Mouse (Mus musculus): ENCODE results near the gene Cops7b. TPM values are rescaled to one million over a fixed set of nuclear protein-coding genes. Genes with fewer than 3 reads are reported as not detected.

The Cops7b gene
- polyA plus RNA-seq, 1 experiment from 2014 or later, result 31.7 TPM

DNA sequence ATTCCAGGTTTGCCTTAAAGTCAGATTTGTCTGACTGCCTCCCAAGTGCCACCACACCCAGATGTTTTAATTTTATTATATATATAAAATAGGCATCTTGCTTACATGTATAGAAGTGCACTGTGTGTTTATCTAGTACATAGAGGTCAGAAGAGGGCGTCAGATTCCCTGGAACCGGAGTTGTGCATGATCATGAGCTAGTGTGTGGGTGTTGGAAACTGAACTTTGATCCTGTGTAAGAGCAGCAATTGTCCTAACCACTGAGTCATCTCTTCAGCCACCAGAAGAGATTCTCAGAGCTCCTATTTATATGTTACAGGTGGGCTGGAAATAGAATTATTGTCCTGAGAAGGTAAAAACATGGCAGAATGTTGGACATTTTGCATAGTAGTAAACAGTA lies 17.4 kb downstream of the Cops7b start:
- H3K4me1 ChIP-seq, result no peaks in the 10 kb centered on the region
- no peak overlapping the region for H3K27ac ChIP-seq
- H3K4me2 ChIP-seq, result no peak overlapping the region
- no peak overlapping the region for H3K4me3 ChIP-seq (replicated peaks)
- WGBS, result 81% methylated on average over 2 of the region's 2 CpGs
- no peak overlapping the region for H3K9ac ChIP-seq
- peaks cover 47% of the 10 kb centered on the region for H3K36me3 ChIP-seq
- H3K27me3 ChIP-seq (replicated peaks), result no peaks in the 10 kb centered on the region
- no peak for ATAC-seq (ENCODE audit: insufficient read depth, low FRiP score, low read depth)
- H3K9me3 ChIP-seq, result no peaks in the 10 kb centered on the region

DNA sequence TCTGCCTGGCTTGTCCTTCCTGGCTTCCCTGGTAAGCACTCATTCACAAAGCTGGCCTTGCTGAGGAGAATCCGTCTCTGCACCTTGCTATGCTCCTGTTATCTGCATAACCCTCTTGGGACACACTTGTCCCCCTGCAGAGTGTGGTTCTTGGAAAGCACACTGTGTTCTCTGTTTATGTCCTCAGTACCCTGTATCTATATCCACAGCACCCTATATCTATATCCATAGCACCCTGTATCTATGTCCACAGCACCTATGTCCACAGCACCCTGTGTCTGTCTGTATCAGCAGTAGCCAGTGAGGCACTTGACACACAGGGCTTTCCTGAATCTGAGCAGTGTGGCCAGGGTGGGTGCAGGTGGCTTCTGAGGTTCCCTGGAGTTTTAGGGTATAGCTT lies 28.2 kb downstream of the Cops7b start:
- H3K27ac ChIP-seq, result no peak overlapping the region
- no peak overlapping the region for H3K4me3 ChIP-seq (replicated peaks)
- no peaks in the 10 kb centered on the region for H3K27me3 ChIP-seq (replicated peaks)
- H3K36me3 ChIP-seq, result peaks cover 8% of the 10 kb centered on the region; the same call in 1 of the 2 replicates
- no peak overlapping the region for H3K9ac ChIP-seq
- no peaks in the 10 kb centered on the region for H3K9me3 ChIP-seq
- H3K4me1 ChIP-seq, result no peaks in the 10 kb centered on the region
- no peak for ATAC-seq (ENCODE audit: insufficient read depth, low FRiP score, low read depth)
- WGBS, result 82% methylated on average over 1 of the region's 1 CpGs
- no peak overlapping the region for H3K4me2 ChIP-seq

DNA sequence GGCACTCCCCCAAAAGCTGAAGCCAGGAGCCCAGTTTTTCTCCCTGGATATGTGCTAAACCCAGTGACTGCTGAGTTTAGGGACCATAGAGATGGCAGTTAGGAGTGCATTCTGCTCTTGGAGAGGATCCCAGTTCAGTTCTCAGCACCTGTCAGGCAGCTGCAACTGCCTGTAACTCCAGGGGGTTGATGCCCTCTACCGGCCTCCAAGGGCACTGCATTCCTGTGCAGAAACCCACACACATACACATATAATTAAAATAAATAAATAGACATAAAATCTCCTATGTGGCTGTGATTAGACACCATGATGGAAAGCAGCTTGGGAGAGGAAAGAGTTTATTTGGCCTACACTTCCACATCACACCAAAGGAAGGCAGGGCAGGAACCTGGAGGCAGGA lies 29.4 kb downstream of the Cops7b start:
- Histone ChIP-seq H3K27ac (no peak overlapping the region), H3K36me3 (peaks cover 4% of the 10 kb centered on the region; the same call in 1 of the 2 replicates), H3K4me2 (no peak overlapping the region), H3K4me3 (replicated peaks) (no peak overlapping the region), H3K9me3 (no peaks in the 10 kb centered on the region), H3K4me1 (no peaks in the 10 kb centered on the region), H3K27me3 (replicated peaks) (no peaks in the 10 kb centered on the region), H3K9ac (no peak overlapping the region)
- WGBS, result 65% methylated on average over 1 of the region's 1 CpGs
- no peak for ATAC-seq (ENCODE audit: insufficient read depth, low FRiP score, low read depth)

DNA sequence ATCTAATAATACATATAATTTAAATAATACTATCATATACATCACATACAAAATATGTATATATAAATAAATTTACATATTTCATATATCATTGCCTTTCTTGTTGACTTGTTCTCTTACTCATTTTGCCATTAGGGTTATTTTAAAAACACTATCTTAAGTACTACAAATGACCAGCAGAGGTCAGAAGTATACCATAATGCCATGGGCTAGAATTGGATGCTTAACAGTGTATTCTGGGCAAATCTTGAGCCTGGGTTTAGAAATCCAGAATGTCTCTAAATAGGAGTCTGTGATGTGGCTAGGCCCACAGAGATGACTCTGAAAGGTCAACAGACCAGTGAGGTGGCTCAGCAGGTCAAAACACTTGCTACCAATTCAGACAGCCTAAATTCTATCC lies 31.6 kb downstream of the Cops7b start:
- no peaks in the 10 kb centered on the region for H3K36me3 ChIP-seq
- no peaks in the 10 kb centered on the region for H3K4me1 ChIP-seq
- no peak overlapping the region for H3K9ac ChIP-seq
- H3K4me2 ChIP-seq, result no peak overlapping the region
- no peaks in the 10 kb centered on the region for H3K27me3 ChIP-seq (replicated peaks)
- H3K4me3 ChIP-seq (replicated peaks), result no peak overlapping the region
- no peaks in the 10 kb centered on the region for H3K9me3 ChIP-seq
- H3K27ac ChIP-seq, result no peak overlapping the region
- no peak for ATAC-seq (ENCODE audit: insufficient read depth, low FRiP score, low read depth)

DNA sequence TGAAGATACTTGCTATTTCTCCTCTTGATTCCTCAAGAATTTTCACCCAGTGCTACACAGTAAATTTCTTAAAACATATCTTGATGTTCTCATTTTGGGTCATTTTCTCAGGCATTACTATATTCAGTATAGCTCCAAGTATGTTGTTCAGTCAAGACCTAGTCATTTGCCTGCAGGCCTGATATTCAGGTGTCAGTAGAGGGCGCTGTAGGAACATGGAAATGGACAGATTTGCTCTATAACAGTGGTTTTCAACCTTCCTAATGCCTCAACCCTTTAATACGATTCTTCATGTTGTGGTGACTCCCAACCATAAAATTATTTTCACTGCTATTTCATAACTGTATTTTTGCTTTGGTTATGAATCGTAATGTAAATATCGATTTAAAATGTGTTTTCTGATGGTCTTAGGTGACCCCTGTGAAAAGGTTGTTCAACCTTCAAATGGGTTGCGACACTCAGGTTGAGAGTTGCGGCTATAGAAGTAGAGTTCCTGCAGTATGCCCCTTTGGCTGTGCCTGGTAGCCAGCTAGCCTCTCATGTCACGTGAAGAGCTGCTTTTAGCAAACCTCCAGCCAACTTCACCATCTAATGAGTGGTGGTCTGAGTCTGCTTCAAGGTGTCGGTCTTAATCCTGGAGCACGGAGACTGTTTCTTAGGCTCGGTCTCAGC lies 35.9 kb downstream of the Cops7b start:
- no peak for ATAC-seq (ENCODE audit: insufficient read depth, low FRiP score, low read depth)

DNA sequence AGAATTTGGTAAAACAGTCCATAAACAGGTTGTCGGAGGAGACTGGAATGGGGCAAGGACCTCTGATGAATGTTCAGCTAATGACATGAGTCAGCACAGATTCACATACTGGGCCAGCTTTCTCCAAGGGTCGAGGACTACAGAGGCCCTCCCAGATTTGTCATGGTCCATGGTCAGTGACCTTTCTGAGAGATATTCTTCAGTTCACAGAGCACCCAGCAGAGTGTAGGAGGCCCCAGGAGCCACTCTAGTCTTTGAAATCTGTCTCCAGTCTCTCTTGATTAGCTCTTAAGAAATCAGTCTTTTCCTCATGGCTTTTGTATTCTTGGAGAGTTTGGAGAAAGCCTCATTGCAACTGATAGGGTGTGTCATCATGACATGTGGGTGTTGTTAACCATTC lies 39.6 kb downstream of the Cops7b start:
- Histone ChIP-seq H3K4me2 (no peak overlapping the region), H3K4me1 (0 out of 2 replicates have a peak, but pooled peaks cover 6% of the 10 kb centered on the region), H3K9ac (no peak overlapping the region), H3K27ac (no peak overlapping the region), H3K27me3 (replicated peaks) (no peaks in the 10 kb centered on the region), H3K9me3 (no peaks in the 10 kb centered on the region), H3K36me3 (no peaks in the 10 kb centered on the region), H3K4me3 (replicated peaks) (no peak overlapping the region)
- ATAC-seq (ENCODE audit: insufficient read depth, low FRiP score, low read depth), result no peak
- 71% methylated on average over 2 of the region's 2 CpGs for WGBS

More for the DNA sequence above, 35.9 kb downstream of the Cops7b start:
- no peak overlapping the region for H3K4me2 ChIP-seq
- no peak overlapping the region for H3K9ac ChIP-seq
- H3K4me3 ChIP-seq (replicated peaks), result no peak overlapping the region
- no peak overlapping the region for H3K27ac ChIP-seq
- 60% methylated on average over 10 of the region's 10 CpGs for WGBS
- H3K4me1 ChIP-seq, result 0 out of 2 replicates have a peak, but pooled peaks cover 6% of the 10 kb centered on the region
- H3K27me3 ChIP-seq (replicated peaks), result no peaks in the 10 kb centered on the region
- no peaks in the 10 kb centered on the region for H3K9me3 ChIP-seq
- H3K36me3 ChIP-seq, result no peaks in the 10 kb centered on the region

DNA sequence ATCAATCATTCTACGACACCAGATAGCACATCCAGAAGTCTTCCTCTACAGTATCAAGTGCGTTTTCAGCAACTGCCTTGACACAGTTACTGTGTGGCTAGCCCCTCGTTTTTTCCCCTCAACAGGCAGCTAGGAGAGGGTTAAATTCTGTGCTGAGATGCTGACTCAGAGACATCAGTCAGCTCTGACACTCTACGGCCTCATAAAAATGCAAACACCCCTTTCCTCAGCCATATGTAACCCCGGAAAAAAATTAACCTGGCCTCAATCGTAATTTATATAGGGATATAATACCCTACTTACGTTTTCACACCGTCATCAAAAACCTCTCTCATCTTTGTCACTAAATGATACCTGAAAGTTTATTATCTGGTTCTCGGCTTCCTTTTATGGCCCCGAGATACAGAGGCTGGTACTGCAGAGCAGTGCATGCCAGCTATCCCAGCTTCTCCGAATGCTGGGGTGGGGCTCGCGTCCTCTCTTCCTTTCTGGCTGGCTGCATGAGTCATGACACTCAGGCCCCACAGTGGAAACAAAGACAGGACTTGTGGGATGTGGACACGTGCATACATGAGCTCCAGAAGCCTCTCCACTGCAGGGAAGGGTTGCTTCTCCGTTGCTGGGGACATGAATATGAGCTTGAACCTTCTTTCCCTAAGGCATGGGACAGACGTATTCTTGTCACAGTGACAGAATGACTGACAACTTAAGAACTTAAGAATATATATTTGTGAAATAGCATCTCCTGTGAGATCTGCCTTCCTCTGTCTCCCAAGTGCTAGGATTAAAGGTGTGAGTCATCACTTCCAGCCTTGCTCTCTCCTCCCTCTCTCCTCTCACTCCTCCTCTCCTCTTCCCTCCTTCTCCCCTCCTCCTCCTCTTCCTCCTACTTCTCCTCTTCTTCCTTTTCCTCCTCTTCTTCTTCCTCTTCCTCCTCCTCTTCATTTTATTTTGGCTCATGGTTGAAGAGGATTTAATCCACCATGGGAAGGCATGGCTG lies 40.6 kb downstream of the Cops7b start:
- Histone ChIP-seq H3K4me3 (replicated peaks) (no peak overlapping the region), H3K9ac (no peak overlapping the region), H3K4me1 (0 out of 2 replicates have a peak, but pooled peaks cover 6% of the 10 kb centered on the region), H3K27me3 (replicated peaks) (no peaks in the 10 kb centered on the region), H3K9me3 (no peaks in the 10 kb centered on the region), H3K4me2 (peak overlapping the region; percentile 25), H3K27ac (no peak overlapping the region), H3K36me3 (no peaks in the 10 kb centered on the region)
- 27% methylated on average over 16 of the region's 16 CpGs for WGBS
- no peak for ATAC-seq (ENCODE audit: insufficient read depth, low FRiP score, low read depth)

DNA sequence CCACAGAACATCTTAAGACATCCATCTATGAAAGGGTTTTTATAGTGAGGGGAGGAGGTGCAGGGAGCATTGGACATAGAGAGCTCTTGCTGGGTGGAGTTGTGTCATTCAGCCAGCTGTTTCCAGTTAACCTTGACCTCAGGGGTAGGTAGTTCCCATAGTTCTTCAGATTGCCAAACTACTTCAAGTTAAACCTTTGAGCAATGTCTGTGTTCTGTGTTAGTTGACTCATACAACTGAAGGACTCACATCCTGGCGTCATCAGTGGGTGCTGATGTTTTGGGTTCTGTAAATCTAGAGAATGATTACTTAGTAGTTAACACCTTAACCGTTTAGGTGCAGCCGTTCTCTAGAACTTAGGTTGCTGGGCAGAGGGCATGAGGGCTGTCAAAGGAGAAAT lies 45.6 kb downstream of the Cops7b start:
- no peaks in the 10 kb centered on the region for H3K9me3 ChIP-seq
- no peak overlapping the region for H3K4me3 ChIP-seq (replicated peaks)
- no peak overlapping the region for H3K27ac ChIP-seq
- H3K36me3 ChIP-seq, result no peaks in the 10 kb centered on the region
- no peak for ATAC-seq (ENCODE audit: insufficient read depth, low FRiP score, low read depth)
- 54% methylated on average over 3 of the region's 3 CpGs for WGBS
- H3K27me3 ChIP-seq (replicated peaks), result no peaks in the 10 kb centered on the region
- no peak overlapping the region for H3K4me2 ChIP-seq
- H3K4me1 ChIP-seq, result 0 out of 2 replicates have a peak, but pooled peaks cover 5% of the 10 kb centered on the region
- no peak overlapping the region for H3K9ac ChIP-seq

DNA sequence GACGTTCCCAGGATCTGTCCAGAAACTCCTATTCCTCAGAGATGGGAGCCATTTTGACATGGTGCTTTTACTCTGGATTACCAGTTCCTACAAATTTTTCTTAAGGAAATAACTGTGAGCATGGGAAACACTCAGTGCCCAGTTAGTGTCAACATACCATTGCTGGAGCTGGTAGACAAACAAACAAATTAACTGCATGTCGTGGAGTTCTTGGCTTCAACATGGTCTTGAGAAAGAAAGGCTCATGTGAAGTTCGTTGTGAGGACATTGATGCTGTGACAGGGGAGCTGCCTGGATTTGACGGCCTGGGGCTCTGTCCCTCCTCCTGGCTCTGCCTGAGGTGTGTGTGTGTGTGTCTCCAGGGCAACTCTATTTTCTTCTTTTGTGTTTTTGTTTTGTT lies 47.2 kb downstream of the Cops7b start:
- no peaks in the 10 kb centered on the region for H3K27me3 ChIP-seq (replicated peaks)
- no peak overlapping the region for H3K27ac ChIP-seq
- H3K36me3 ChIP-seq, result no peaks in the 10 kb centered on the region
- 51% methylated on average over 4 of the region's 4 CpGs for WGBS
- no peak overlapping the region for H3K9ac ChIP-seq
- no peak overlapping the region for H3K4me2 ChIP-seq
- no peaks in the 10 kb centered on the region for H3K9me3 ChIP-seq
- H3K4me1 ChIP-seq, result peaks cover 12% of the 10 kb centered on the region; the same call in 1 of the 2 replicates
- no peak for ATAC-seq (ENCODE audit: insufficient read depth, low FRiP score, low read depth)
- H3K4me3 ChIP-seq (replicated peaks), result no peak overlapping the region

DNA sequence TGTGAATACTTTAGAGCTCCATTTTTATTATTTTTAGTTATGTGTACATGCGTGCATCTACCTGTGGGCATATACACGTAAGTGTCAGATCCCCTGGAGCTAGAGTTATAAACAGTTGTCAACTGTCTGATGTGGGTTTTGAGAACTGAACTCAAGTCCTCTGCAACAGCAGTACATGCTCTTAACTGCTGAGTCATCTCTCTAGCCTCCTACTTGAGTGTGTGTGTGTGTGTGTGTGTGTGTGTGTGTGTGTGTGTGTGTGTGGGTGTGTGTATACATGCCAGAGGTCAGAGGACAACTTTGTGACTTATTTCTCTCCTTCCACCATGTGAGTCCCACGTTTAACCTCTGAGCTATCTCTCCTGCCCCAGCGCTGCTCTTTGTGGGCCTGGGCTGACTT lies 47.8 kb downstream of the Cops7b start:
- Histone ChIP-seq H3K36me3 (no peaks in the 10 kb centered on the region), H3K9ac (no peak overlapping the region), H3K27me3 (replicated peaks) (no peaks in the 10 kb centered on the region), H3K27ac (no peak overlapping the region), H3K9me3 (no peaks in the 10 kb centered on the region), H3K4me1 (peaks cover 12% of the 10 kb centered on the region; the same call in 1 of the 2 replicates), H3K4me3 (replicated peaks) (no peak overlapping the region), H3K4me2 (no peak overlapping the region)
- no peak for ATAC-seq (ENCODE audit: insufficient read depth, low FRiP score, low read depth)
- 73% methylated on average over 4 of the region's 4 CpGs for WGBS

DNA sequence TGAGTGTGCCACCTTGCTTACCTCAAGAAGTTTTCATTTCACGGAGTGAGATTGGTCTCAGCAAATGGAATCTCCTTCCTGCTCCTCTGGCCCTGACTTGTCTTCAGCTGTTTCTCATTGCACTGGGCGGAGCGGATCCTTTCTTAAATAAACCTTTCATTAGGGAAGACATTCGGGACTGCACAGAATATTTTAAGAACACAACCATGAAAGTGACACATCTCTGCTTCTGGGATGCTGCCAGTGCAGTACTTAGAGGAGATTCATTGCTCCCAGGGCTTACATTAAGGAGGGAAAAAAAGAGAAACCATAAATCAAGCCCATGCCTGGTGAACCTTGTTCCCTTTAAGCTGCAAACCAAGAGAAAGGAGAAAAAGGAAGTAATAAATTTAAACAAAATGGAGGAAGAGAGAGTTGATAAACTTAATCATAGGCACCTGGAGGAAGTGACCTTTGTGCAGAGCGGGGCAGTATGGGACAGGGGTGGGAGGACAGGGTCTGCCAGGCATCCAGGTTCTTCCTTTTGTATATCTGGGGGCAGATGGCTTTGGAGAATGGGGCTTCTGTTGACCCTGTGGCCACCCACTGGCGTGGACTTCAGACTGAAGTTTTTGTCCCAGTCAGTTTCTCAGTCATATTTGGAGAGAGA lies 50.2 kb downstream of the Cops7b start:
- no peak overlapping the region for H3K4me3 ChIP-seq (replicated peaks)
- no peaks in the 10 kb centered on the region for H3K9me3 ChIP-seq
- H3K27ac ChIP-seq, result peak overlapping the region; percentile 74
- H3K9ac ChIP-seq, result no peak overlapping the region
- WGBS, result 36% methylated on average over 6 of the region's 6 CpGs
- no peaks in the 10 kb centered on the region for H3K27me3 ChIP-seq (replicated peaks)
- H3K36me3 ChIP-seq, result no peaks in the 10 kb centered on the region
- no peak overlapping the region for H3K4me2 ChIP-seq
- ATAC-seq (ENCODE audit: insufficient read depth, low FRiP score, low read depth), result peak; percentile 54; the same call in 1 of the 2 replicates
- peaks cover 12% of the 10 kb centered on the region; the same call in 1 of the 2 replicates for H3K4me1 ChIP-seq
